Mouse (Mus musculus) Patski (cell line): ENCODE measurements around the gene Gadl1. TPM values are rescaled to one million over a fixed set of nuclear protein-coding genes. Genes with fewer than 3 reads are reported as not detected.
"Not testable (repeated sequence)": the region's sequence is repeated elsewhere in the genome, so short reads cannot be mapped to it uniquely, and the experiment has no call there.

Experiments
- ATAC-seq: fragments of 100-300 bp; one replicate; pipeline ENCODE4 v1.8.0; 2021
- CTCF ChIA-PET: fragments of 350-600 bp; sonication (Branson Sonifier 250); formaldehyde crosslinking; loops from one replicate; lab custom pipeline; 2022; ENCODE audit warnings: inconsistent platforms; lab: Charles Lee
- POLR2A ChIA-PET: fragments of 350-600 bp; sonication (Branson Sonifier 250); formaldehyde crosslinking; loops from one replicate; lab custom pipeline; 2022; ENCODE audit warnings: antibody characterized with exemption, inconsistent platforms; lab: Charles Lee
- DNase-seq: peaks from one replicate; pipeline ENCODE4 v3.0.0-alpha.2; 2011; ENCODE audit warnings: low read depth, low spot score
- H3K27me3 ChIP-seq: fragments of 371-371 bp; one replicate; pipeline ENCODE4 v1.5.1; 2021
- CTCF ChIP-seq: fragments of 100-300 bp; IDR thresholded peaks from one replicate; pipeline ENCODE4 v1.5.1; 2021
- in situ Hi-C: fragments of 300-500 bp; cut with MboI; formaldehyde crosslinking; loops from 3 replicates; pipeline ENCODE4 v1.11.1; 2018; ENCODE audit warnings: low pct_unique_long_range_greater_than_20kb, mixed read lengths
- polyA plus RNA-seq: library from polyadenylated mRNA; unstranded; gene quantifications from one replicate; pipeline ENCODE4 v1.2.3, GENCODE M21; 2021

The Gadl1 gene
- polyA plus RNA-seq, 1 experiment from 2014 or later = 0.05 TPM

GRCm38 (mm10) chr9:116018586-116018985 lies 109.3 kb downstream of the Gadl1 start:
- DNase-seq (no peak), ATAC-seq (no peak)
- H3K27me3 ChIP-seq = peaks cover 19% of the 10 kb centered on the region
- CTCF ChIA-PET = no interaction called here
- in situ Hi-C loops = no loop called here
- POLR2A ChIA-PET = no interaction called here
- no peak for TF ChIP-seq CTCF

GRCm38 (mm10) chr9:116025371-116025770 lies 116.1 kb downstream of the Gadl1 start:
- peaks cover 8% of the 10 kb centered on the region for H3K27me3 ChIP-seq
- no peak for ATAC-seq
- no peak for DNase-seq
- CTCF ChIA-PET = no interaction called here
- POLR2A ChIA-PET = no interaction called here
- in situ Hi-C loops = loop anchor here (25.0 kb wide), 1 partner anchor 863 kb away; no protein-coding TSS in a partner anchor
- no peak for TF ChIP-seq CTCF

GRCm38 (mm10) chr9:116029076-116029475 lies 119.8 kb downstream of the Gadl1 start:
- DNase-seq = no peak
- no peak for ATAC-seq
- H3K27me3 ChIP-seq = peaks cover 14% of the 10 kb centered on the region
- ChIA-PET CTCF (no interaction called here), POLR2A (interaction anchor here (0.6 kb wide), 1 partner anchor 8 kb away, joined by 3 read pairs; no protein-coding TSS in a partner anchor)
- no peak for TF ChIP-seq CTCF
- in situ Hi-C loops = loop anchor here (25.0 kb wide), 1 partner anchor 867 kb away; no protein-coding TSS in a partner anchor

- no peak for TF ChIP-seq CTCF
- in situ Hi-C loops = loop anchor here (25.0 kb wide), 1 partner anchor 870 kb away; no protein-coding TSS in a partner anchor
- ChIA-PET CTCF (no interaction called here), POLR2A (interaction anchor here (1.1 kb wide), 1 partner anchor 10 kb away, joined by 3 read pairs; no protein-coding TSS in a partner anchor)
- peaks cover 12% of the 10 kb centered on the region for H3K27me3 ChIP-seq
- ATAC-seq (no peak), DNase-seq (no peak)
These were observed 123.5 kb downstream of the Gadl1 start for GRCm38 (mm10) chr9:116032711-116033110.

- DNase-seq = no peak
- no peak for TF ChIP-seq CTCF
- peaks cover 14% of the 10 kb centered on the region for H3K27me3 ChIP-seq
- ChIA-PET POLR2A (no interaction called here), CTCF (no interaction called here)
- ATAC-seq = no peak
- in situ Hi-C loops = loop anchor here (25.0 kb wide), 1 partner anchor 876 kb away; no protein-coding TSS in a partner anchor
These were observed 129.0 kb downstream of the Gadl1 start for GRCm38 (mm10) chr9:116038275-116038674.

- no peak for TF ChIP-seq CTCF
- POLR2A ChIA-PET = interaction anchor here (0.6 kb wide), 1 partner anchor 524 kb away, joined by 4 read pairs; no protein-coding TSS in a partner anchor
- DNase-seq = no peak
- H3K27me3 ChIP-seq = peaks cover 10% of the 10 kb centered on the region
- CTCF ChIA-PET = no interaction called here
- ATAC-seq = no peak
- in situ Hi-C loops = loop anchor here (5.0 to 25.0 kb wide), 2 partner anchors 333 to 878 kb away; no protein-coding TSS in a partner anchor
These were observed 130.7 kb downstream of the Gadl1 start for GRCm38 (mm10) chr9:116039981-116040380.

GRCm38 (mm10) chr9:116040852-116041251 lies 131.6 kb downstream of the Gadl1 start:
- CTCF ChIA-PET, DNase-seq, ATAC-seq: not testable (repeated sequence)
- H3K27me3 ChIP-seq = peaks cover 17% of the 10 kb centered on the region
- in situ Hi-C loops = loop anchor here (5.0 to 25.0 kb wide), 2 partner anchors 334 to 879 kb away; no protein-coding TSS in a partner anchor
- POLR2A ChIA-PET = interaction anchor here (0.6 kb wide), 1 partner anchor 977 kb away, joined by 4 read pairs; no protein-coding TSS in a partner anchor

- ChIA-PET CTCF (interaction anchor here (1.0 kb wide), 1 partner anchor 17 kb away, joined by 3 read pairs; no protein-coding TSS in a partner anchor), POLR2A (no interaction called here)
- in situ Hi-C loops = loop anchor here (5.0 to 25.0 kb wide), 2 partner anchors 334 to 879 kb away; no protein-coding TSS in a partner anchor
- ATAC-seq (no peak), DNase-seq (no peak)
- H3K27me3 ChIP-seq = peaks cover 17% of the 10 kb centered on the region
- TF ChIP-seq CTCF = no peak
These were observed 132.1 kb downstream of the Gadl1 start for GRCm38 (mm10) chr9:116041369-116041768.

GRCm38 (mm10) chr9:116041787-116042186 lies 132.5 kb downstream of the Gadl1 start:
- DNase-seq = no peak
- peak; percentile 94 for TF ChIP-seq CTCF
- ChIA-PET CTCF (interaction anchor here (1.0 kb wide), 1 partner anchor 16 kb away, joined by 3 read pairs; no protein-coding TSS in a partner anchor), POLR2A (no interaction called here)
- peaks cover 17% of the 10 kb centered on the region for H3K27me3 ChIP-seq
- in situ Hi-C loops = loop anchor here (5.0 to 25.0 kb wide), 2 partner anchors 334 to 879 kb away; no protein-coding TSS in a partner anchor
- ATAC-seq = no peak

GRCm38 (mm10) chr9:116049985-116050384 lies 140.7 kb downstream of the Gadl1 start:
- ChIA-PET CTCF (no interaction called here), POLR2A (interaction anchor here (0.7 kb wide), 1 partner anchor 889 kb away, joined by 3 read pairs; no protein-coding TSS in a partner anchor)
- peaks cover 14% of the 10 kb centered on the region for H3K27me3 ChIP-seq
- in situ Hi-C loops = loop anchor here (25.0 kb wide), 1 partner anchor 888 kb away; no protein-coding TSS in a partner anchor
- ATAC-seq (no peak), DNase-seq (no peak)
- TF ChIP-seq CTCF = no peak

GRCm38 (mm10) chr9:116053976-116054375 lies 144.7 kb downstream of the Gadl1 start:
- peaks cover 4% of the 10 kb centered on the region for H3K27me3 ChIP-seq
- DNase-seq (no peak), ATAC-seq (no peak)
- POLR2A ChIA-PET = no interaction called here
- in situ Hi-C loops = no loop called here
- TF ChIP-seq CTCF = no peak
- CTCF ChIA-PET = no interaction called here
